Mouse (Mus musculus): ENCODE results near the gene Baiap2l2. TPM values are rescaled to one million over a fixed set of nuclear protein-coding genes. Genes with fewer than 3 reads are reported as not detected.

The Baiap2l2 gene
- 10.2 and 14.7 TPM in 2 replicates for polyA plus RNA-seq (2016; fragmentation: Nextera tagmentation; extraction: Ambion mirVana)

DNA sequence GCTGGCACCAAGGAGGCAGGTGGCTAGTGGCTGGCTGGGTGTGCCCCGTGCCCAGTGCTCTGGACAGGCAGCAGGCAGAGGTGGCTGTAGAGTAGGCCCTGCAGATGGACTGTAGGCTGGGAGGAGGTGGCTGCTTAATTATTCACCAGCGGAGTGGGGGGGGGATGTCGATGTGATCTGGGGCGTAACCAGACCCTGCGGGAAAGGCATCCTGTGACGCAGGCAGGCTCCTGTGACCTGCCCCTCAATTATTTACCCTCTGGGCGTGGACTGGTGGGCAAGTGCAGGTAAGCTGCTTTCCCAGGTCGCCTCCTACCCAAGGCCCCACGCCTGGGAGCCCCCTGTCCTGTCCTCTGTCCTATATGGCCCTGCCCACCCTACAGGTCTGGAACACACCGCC, at the start of gene Baiap2l2:
Gene Baiap2l2 (minus strand): TSS at position 139 of the 400 bp plus-strand sequence.
- H3K4me1 ChIP-seq: peaks cover 19% of the 10 kb centered on the region
- DNase-seq (ENCODE audit: low spot score): no peak
- H3K36me3 ChIP-seq: peaks cover 20% of the 10 kb centered on the region; the same call in 1 of the 2 replicates
- no peak within 1 kb of the TSS for H3K27ac ChIP-seq
- 81% methylated on average over 10 of the region's 10 CpGs for WGBS
- 0 out of 2 replicates have a peak, but pooled peaks cover 6% of the 10 kb centered on the region for H3K27me3 ChIP-seq (ENCODE audit: insufficient read depth, poor library complexity, severe bottlenecking)
- no peaks in the 10 kb centered on the region for H3K9me3 ChIP-seq
- no peak within 1 kb of the TSS for H3K4me3 ChIP-seq

GRCm38 (mm10) chr15:79333409-79333808, 48.1 kb upstream of the Baiap2l2 start:
- DNase-seq (ENCODE audit: low spot score): no peak

GRCm38 (mm10) chr15:79330521-79330920, 45.2 kb upstream of the Baiap2l2 start:
- Histone ChIP-seq H3K27ac (no peak overlapping the region), H3K27me3 (ENCODE audit: insufficient read depth, poor library complexity, severe bottlenecking) (peaks cover 2% of the 10 kb centered on the region; the same call in 1 of the 2 replicates), H3K9me3 (no peaks in the 10 kb centered on the region), H3K4me3 (no peak overlapping the region), H3K36me3 (no peaks in the 10 kb centered on the region), H3K4me1 (peaks cover 26% of the 10 kb centered on the region)
- no peak for DNase-seq (ENCODE audit: low spot score)
- WGBS: 71% methylated on average over 4 of the region's 4 CpGs

More at GRCm38 (mm10) chr15:79333409-79333808, 48.1 kb upstream of the Baiap2l2 start:
- H3K36me3 ChIP-seq: no peaks in the 10 kb centered on the region
- no peak overlapping the region for H3K4me3 ChIP-seq
- no peak overlapping the region for H3K27ac ChIP-seq
- 77% methylated on average over 4 of the region's 4 CpGs for WGBS
- no peaks in the 10 kb centered on the region for H3K9me3 ChIP-seq
- H3K4me1 ChIP-seq: peaks cover 6% of the 10 kb centered on the region
- peaks cover 2% of the 10 kb centered on the region; the same call in 1 of the 2 replicates for H3K27me3 ChIP-seq (ENCODE audit: insufficient read depth, poor library complexity, severe bottlenecking)

DNA sequence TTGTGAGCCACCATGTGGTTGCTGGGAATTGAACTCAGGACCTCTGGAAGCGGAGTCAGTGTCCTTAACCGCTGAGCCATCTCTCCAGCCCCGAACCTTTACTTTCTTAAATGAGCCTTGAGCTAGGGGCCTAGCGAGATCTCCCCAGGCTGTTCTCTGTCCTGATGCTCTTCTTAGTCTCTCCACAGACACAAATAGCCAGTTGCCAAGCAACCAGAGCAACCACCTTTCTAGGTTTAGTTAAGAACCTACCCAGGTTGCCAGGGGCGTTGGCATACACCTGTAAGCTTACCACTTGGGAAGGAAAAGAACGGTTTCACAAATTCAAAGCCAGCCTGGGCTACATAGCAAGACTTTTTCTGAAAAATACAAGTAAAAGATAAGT, 44.6 kb upstream of the Baiap2l2 start:
- Histone ChIP-seq H3K27ac (no peak overlapping the region), H3K4me1 (peaks cover 27% of the 10 kb centered on the region), H3K9me3 (no peaks in the 10 kb centered on the region), H3K36me3 (no peaks in the 10 kb centered on the region), H3K27me3 (ENCODE audit: insufficient read depth, poor library complexity, severe bottlenecking) (peaks cover 2% of the 10 kb centered on the region; the same call in 1 of the 2 replicates), H3K4me3 (no peak overlapping the region)
- 90% methylated on average over 6 of the region's 6 CpGs for WGBS
- no peak for DNase-seq (ENCODE audit: low spot score)

GRCm38 (mm10) chr15:79329346-79329978, 44.1 kb upstream of the Baiap2l2 start:
- H3K27me3 ChIP-seq (ENCODE audit: insufficient read depth, poor library complexity, severe bottlenecking): peaks cover 2% of the 10 kb centered on the region; the same call in 1 of the 2 replicates
- H3K36me3 ChIP-seq: no peaks in the 10 kb centered on the region
- H3K27ac ChIP-seq: 0 out of 2 replicates have a peak overlapping the region, but pooled peaks have one; percentile 95
- no peaks in the 10 kb centered on the region for H3K9me3 ChIP-seq
- H3K4me1 ChIP-seq: peaks cover 31% of the 10 kb centered on the region
- no peak for DNase-seq (ENCODE audit: low spot score)
- H3K4me3 ChIP-seq: no peak overlapping the region
- WGBS: 88% methylated on average over 6 of the region's 6 CpGs

- 88% methylated on average over 4 of the region's 4 CpGs for WGBS
- DNase-seq (ENCODE audit: low spot score): no peak
Observed at GRCm38 (mm10) chr15:79328939-79329275, 43.6 kb upstream of the Baiap2l2 start.

GRCm38 (mm10) chr15:79328058-79328938, 43.0 kb upstream of the Baiap2l2 start, which contains the start of gene Pla2g6:
Gene Pla2g6 (minus strand): TSS chr15:79328390.
- WGBS: 3% methylated on average over 46 of the region's 46 CpGs
- Histone ChIP-seq H3K9me3 (no peaks in the 10 kb centered on the region), H3K4me1 (peaks cover 43% of the 10 kb centered on the region), H3K27ac (peak within 1 kb of the TSS; percentile 95), H3K36me3 (no peaks in the 10 kb centered on the region), H3K4me3 (peak within 1 kb of the TSS; percentile 70), H3K27me3 (ENCODE audit: insufficient read depth, poor library complexity, severe bottlenecking) (no peaks in the 10 kb centered on the region)
- DNase-seq (ENCODE audit: low spot score): peak; percentile 100

More at GRCm38 (mm10) chr15:79328939-79329275, 43.6 kb upstream of the Baiap2l2 start:
- H3K27ac ChIP-seq: peak overlapping the region; percentile 95; the same call in 1 of the 2 replicates
- no peaks in the 10 kb centered on the region for H3K9me3 ChIP-seq
- no peaks in the 10 kb centered on the region for H3K36me3 ChIP-seq
- peaks cover 36% of the 10 kb centered on the region for H3K4me1 ChIP-seq
- no peak overlapping the region for H3K4me3 ChIP-seq
- no peaks in the 10 kb centered on the region; the same call in 1 of the 2 replicates for H3K27me3 ChIP-seq (ENCODE audit: insufficient read depth, poor library complexity, severe bottlenecking)

GRCm38 (mm10) chr15:79326971-79327961, 41.9 kb upstream of the Baiap2l2 start:
- H3K27ac ChIP-seq: peak overlapping the region; percentile 95
- no peak for DNase-seq (ENCODE audit: low spot score)
- H3K9me3 ChIP-seq: no peaks in the 10 kb centered on the region
- 18% methylated on average over 20 of the region's 20 CpGs for WGBS
- peaks cover 52% of the 10 kb centered on the region for H3K4me1 ChIP-seq
- H3K36me3 ChIP-seq: no peaks in the 10 kb centered on the region
- H3K27me3 ChIP-seq (ENCODE audit: insufficient read depth, poor library complexity, severe bottlenecking): no peaks in the 10 kb centered on the region
- H3K4me3 ChIP-seq: peak overlapping the region; percentile 70

GRCm38 (mm10) chr15:79326264-79326663, 40.9 kb upstream of the Baiap2l2 start:
- 70% methylated on average over 4 of the region's 4 CpGs for WGBS
- Histone ChIP-seq H3K4me1 (peaks cover 60% of the 10 kb centered on the region), H3K27ac (0 out of 2 replicates have a peak overlapping the region, but pooled peaks have one; percentile 60), H3K9me3 (no peaks in the 10 kb centered on the region), H3K4me3 (0 out of 2 replicates have a peak overlapping the region, but pooled peaks have one; percentile 13), H3K36me3 (no peaks in the 10 kb centered on the region), H3K27me3 (ENCODE audit: insufficient read depth, poor library complexity, severe bottlenecking) (no peaks in the 10 kb centered on the region)
- DNase-seq (ENCODE audit: low spot score): no peak

- no peaks in the 10 kb centered on the region for H3K27me3 ChIP-seq (ENCODE audit: insufficient read depth, poor library complexity, severe bottlenecking)
- H3K4me1 ChIP-seq: peaks cover 60% of the 10 kb centered on the region
- H3K36me3 ChIP-seq: no peaks in the 10 kb centered on the region
- H3K9me3 ChIP-seq: no peaks in the 10 kb centered on the region
- no peak overlapping the region for H3K4me3 ChIP-seq
- DNase-seq (ENCODE audit: low spot score): no peak
- peak overlapping the region; percentile 60 for H3K27ac ChIP-seq
- 48% methylated on average over 3 of the region's 3 CpGs for WGBS
Observed at GRCm38 (mm10) chr15:79325742-79326141, 40.4 kb upstream of the Baiap2l2 start.

GRCm38 (mm10) chr15:79324373-79324772, 39.0 kb upstream of the Baiap2l2 start:
- 92% methylated on average over 3 of the region's 3 CpGs for WGBS
- no peak for DNase-seq (ENCODE audit: low spot score)
- Histone ChIP-seq H3K36me3 (no peaks in the 10 kb centered on the region), H3K27ac (peak overlapping the region; percentile 60), H3K27me3 (ENCODE audit: insufficient read depth, poor library complexity, severe bottlenecking) (no peaks in the 10 kb centered on the region), H3K4me3 (no peak overlapping the region), H3K9me3 (no peaks in the 10 kb centered on the region), H3K4me1 (peaks cover 60% of the 10 kb centered on the region)

DNA sequence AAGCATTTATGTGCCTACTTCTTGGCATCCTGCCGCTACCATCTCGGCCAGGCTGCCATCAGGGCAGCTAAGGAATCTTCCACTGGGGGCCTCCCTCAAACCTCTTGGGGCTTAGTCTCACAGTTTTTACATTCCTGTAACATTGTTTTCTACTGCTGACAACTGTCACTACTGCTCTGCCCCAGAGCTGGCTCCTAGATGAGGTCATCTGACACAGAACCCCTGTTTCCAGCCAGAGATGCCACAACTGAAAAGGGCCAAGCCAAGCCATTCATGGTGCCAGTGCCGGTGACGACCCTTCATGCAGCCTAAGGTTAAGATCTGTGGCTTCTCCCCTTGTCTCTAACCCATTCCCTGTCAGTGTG, 38.4 kb upstream of the Baiap2l2 start:
- WGBS: 70% methylated on average over 4 of the region's 4 CpGs
- no peaks in the 10 kb centered on the region for H3K27me3 ChIP-seq (ENCODE audit: insufficient read depth, poor library complexity, severe bottlenecking)
- DNase-seq (ENCODE audit: low spot score): no peak
- no peak overlapping the region for H3K4me3 ChIP-seq
- H3K36me3 ChIP-seq: no peaks in the 10 kb centered on the region
- H3K9me3 ChIP-seq: no peaks in the 10 kb centered on the region
- peak overlapping the region; percentile 60 for H3K27ac ChIP-seq
- peaks cover 60% of the 10 kb centered on the region for H3K4me1 ChIP-seq
